In genomic region chr2:38708907-38709688, GRCm38 (mm10) we compare ENCODE assay signal across 29 mouse cellular contexts. TPM values are rescaled to one million over a fixed set of nuclear protein-coding genes. Genes with fewer than 3 reads are reported as not detected.
A peak's percentile ranks its signal among the peaks of the same experiment; 100 is the strongest.
DNase-seq lines count a peak whose midpoint lies in the region; ATAC-seq and TF ChIP-seq lines count a peak whose summit lies in the region.
"Had no signal": no experiment of that assay in that cellular context is flagged by ENCODE, and none has a peak within 500 bp of the region (broad histone marks: within the 10 kb centered on the region; RNA-seq: fewer than 3 reads in every experiment).

No protein-coding gene starts in this region.

- H3K27ac ChIP-seq in stomach, postnatal 0 days (replicated peaks), result no peak overlapping the region
- H3K27ac ChIP-seq: heart, embryonic 10.5 days; hindbrain, embryonic 14.5 days; layer of hippocampus, adult 2 months; limb, embryonic 13.5 days; liver, embryonic 12.5 days had no signal

- DNase-seq in heart, postnatal 14 days, result peak; percentile 49 to 71
- no peak for DNase-seq in heart, postnatal 25 days (ENCODE audit: low spot score)
- DNase-seq in lung, postnatal 10 days, result peak; percentile 44
- no peak for DNase-seq in lung, adult 18-20 months
- peak; percentile 50 for DNase-seq in NIH3T3 (ENCODE audit: low read depth)
- DNase-seq in stomach, postnatal 0 days (ENCODE audit: low spot score), result peak; percentile 26
- no peak for DNase-seq in frontal cortex, postnatal 36 days (ENCODE audit: low spot score in 2 of 2)
- DNase-seq: cerebellum, adult 18-20 months; cerebellum, postnatal 14 days; forebrain, postnatal 0 days; kidney, adult 2 months; kidney, postnatal 14 days; lung, adult 2 months; right cerebral cortex, adult 18-20 months; thymus, postnatal 25 days had no signal

- H3K4me3 ChIP-seq in stomach, postnatal 0 days (ENCODE audit: low read depth, low read length), result no peak overlapping the region
- H3K4me3 ChIP-seq: layer of hippocampus, adult 2 months; liver, embryonic 12.5 days; myocyte had no signal

- no peak; the same call in 1 of the 2 replicates for ATAC-seq in stomach, postnatal 0 days (ENCODE audit: low FRiP score, low TSS enrichment)
- ATAC-seq: forebrain, postnatal 0 days; inflammation-experienced regulatory T-cells, adult 6 months; liver, embryonic 12.5 days; midbrain, embryonic 16.5 days had no signal

- H3K9ac ChIP-seq in stomach, postnatal 0 days (ENCODE audit: low read length), result no peak overlapping the region
- H3K9ac ChIP-seq: forebrain, postnatal 0 days; hindbrain, embryonic 14.5 days; limb, embryonic 13.5 days; liver, embryonic 12.5 days had no signal

- no peak for TF ChIP-seq EP300 in stomach, postnatal 0 days (optimal IDR thresholded peaks at IDR 0.05)

- intact Hi-C loops in heart, postnatal 14 days (cut with DNase I), result no loop called here
- intact Hi-C loops in heart, postnatal 25 days (cut with DNase I), result no loop called here

- WGBS in stomach, postnatal 0 days, result 23% methylated on average over 12 of the region's 12 CpGs

- H3K4me1 ChIP-seq in stomach, postnatal 0 days (replicated peaks; ENCODE audit: control insufficient read depth, insufficient read depth), result 0 out of 2 replicates have a peak, but pooled peaks cover 3% of the 10 kb centered on the region

- peaks cover 3% of the 10 kb centered on the region; the same call in 1 of the 2 replicates for H3K27me3 ChIP-seq in stomach, postnatal 0 days (ENCODE audit: control insufficient read depth, insufficient read depth, low read length)

- no peaks in the 10 kb centered on the region for H3K36me3 ChIP-seq in stomach, postnatal 0 days (ENCODE audit: control insufficient read depth, insufficient read depth, low read length)
- H3K36me3 ChIP-seq: heart, embryonic 10.5 days; limb, embryonic 13.5 days; liver, embryonic 12.5 days had no signal

- H3K4me2 ChIP-seq in stomach, postnatal 0 days (replicated peaks; ENCODE audit: low read depth), result 0 out of 2 replicates have a peak overlapping the region, but pooled peaks have one; percentile 14
- H3K4me2 ChIP-seq: hindbrain, embryonic 14.5 days; liver, embryonic 12.5 days had no signal

- no peaks in the 10 kb centered on the region for H3K9me3 ChIP-seq in stomach, postnatal 0 days (ENCODE audit: control insufficient read depth, low read length)
- H3K9me3 ChIP-seq: heart, embryonic 10.5 days; limb, embryonic 13.5 days; liver, embryonic 12.5 days had no signal

- TF ChIP-seq CTCF in stomach, postnatal 0 days (IDR thresholded peaks at IDR 0.05; ENCODE audit: low read depth), result no peak

RNA-seq across cellular contexts. Expression of gene Nr5a1, which starts 5.2 kb away (rescaled TPM):
- total RNA-seq in heart, postnatal 14 days (2021), result under 1 TPM in 1 of 2 experiments, not detected in 1; 0.07 TPM
- not detected for total RNA-seq in heart, postnatal 25 days (2021)
- 0.28 and 0.33 TPM in 2 replicates for polyA plus RNA-seq in stomach, postnatal 0 days (2015; fragmentation: Nextera tagmentation; extraction: Ambion mirVana)
- total RNA-seq: granulocyte monocyte progenitor cell, adult 5-6 weeks; heart, postnatal 36 days; layer of hippocampus, adult 2 months; layer of hippocampus, postnatal 25 days; left cerebral cortex, postnatal 10 days; megakaryocyte-erythroid progenitor cell, adult 5-6 weeks had no signal
- polyA plus RNA-seq: heart, embryonic 10.5 days; inflammation-experienced regulatory T-cells, adult 6 months; limb, embryonic 13.5 days; liver, embryonic 12.5 days; neural tube, embryonic 14.5 days had no signal

Comparison
In these comparisons a context has a peak if more than half of its experiments do, and no peak if none do; other contexts are left out.
1. DNase-seq: peak in heart, postnatal 14 days (2 of 2), lung, postnatal 10 days (single experiment), NIH3T3 (single experiment) and stomach, postnatal 0 days (single experiment); none in heart, postnatal 25 days (single experiment), lung, adult 18-20 months (0 of 2) and frontal cortex, postnatal 36 days (0 of 2).